Mouse (Mus musculus) embryo, embryonic 11.5 days (tissue): ENCODE results near the gene Pitpna.

Source experiments
- DNase-seq: peaks from one replicate; pipeline ENCODE4 v3.0.0-alpha.2; 2012; ENCODE audit warnings: low read depth, low spot score

Pitpna gene

GRCm38 (mm10) chr11:75631561-75632225, 43.8 kb downstream of the Pitpna start:
- DNase-seq, result no peak

GRCm38 (mm10) chr11:75632921-75633320, 45.0 kb downstream of the Pitpna start:
- no peak for DNase-seq

- DNase-seq, result no peak
Measured at GRCm38 (mm10) chr11:75634801-75635200, 46.9 kb downstream of the Pitpna start.

GRCm38 (mm10) chr11:75635315-75635714, 47.4 kb downstream of the Pitpna start:
- DNase-seq, result no peak

- DNase-seq, result no peak
Measured at GRCm38 (mm10) chr11:75643323-75643722, 55.4 kb downstream of the Pitpna start.

GRCm38 (mm10) chr11:75644684-75645083, 56.8 kb downstream of the Pitpna start:
- no peak for DNase-seq

GRCm38 (mm10) chr11:75647681-75648211, 59.8 kb downstream of the Pitpna start:
- DNase-seq, result no peak

- no peak for DNase-seq
Measured at GRCm38 (mm10) chr11:75649155-75649561, 61.3 kb downstream of the Pitpna start.

GRCm38 (mm10) chr11:75650311-75650710, 62.4 kb downstream of the Pitpna start, which contains the start of gene Myo1c:
Gene Myo1c (plus strand): TSS chr11:75650504.
- no peak for DNase-seq

- DNase-seq, result no peak
Measured at GRCm38 (mm10) chr11:75650958-75651425, 63.1 kb downstream of the Pitpna start.

GRCm38 (mm10) chr11:75651426-75652221, 63.7 kb downstream of the Pitpna start:
- DNase-seq, result no peak

GRCm38 (mm10) chr11:75652222-75652941, 64.5 kb downstream of the Pitpna start:
- DNase-seq, result no peak

GRCm38 (mm10) chr11:75652942-75653684, 65.2 kb downstream of the Pitpna start:
- no peak for DNase-seq

- peak; percentile 76 for DNase-seq
Measured at GRCm38 (mm10) chr11:75653781-75654470, 66.0 kb downstream of the Pitpna start.

- no peak for DNase-seq
Measured at GRCm38 (mm10) chr11:75654471-75655390, 66.8 kb downstream of the Pitpna start.

GRCm38 (mm10) chr11:75655621-75656545, 68.0 kb downstream of the Pitpna start:
- DNase-seq, result no peak

- no peak for DNase-seq
Measured at GRCm38 (mm10) chr11:75656621-75657590, 69.0 kb downstream of the Pitpna start.
